Mouse (Mus musculus) kidney, embryonic 14.5 days (tissue): ENCODE results near the gene Ptprj. TPM values are rescaled to one million over a fixed set of nuclear protein-coding genes. Genes with fewer than 3 reads are reported as not detected.
A peak's percentile ranks its signal among the peaks of the same experiment; 100 is the strongest.

Experiments
- ATAC-seq: fragments of 200-750 bp; cut with Nextera tagmentation; 2 replicates; pipeline ENCODE4 v1.8.0; 2017; ENCODE audit warnings: moderate number of reproducible peaks, mild to moderate bottlenecking, moderate TSS enrichment, moderate library complexity; ENCODE audit not compliant: low FRiP score, low TSS enrichment
- H3K27ac ChIP-seq: fragments of 300-500 bp; sonication (generic); 2 replicates; pipeline ENCODE4 v1.5.1; 2014; ENCODE audit warnings: low read depth, mild to moderate bottlenecking, low read length, moderate library complexity, mixed read lengths
- H3K27me3 ChIP-seq: fragments of 300-500 bp; sonication (generic); 2 replicates; pipeline ENCODE4 v1.6.1; 2014; ENCODE audit warnings: mild to moderate bottlenecking, low read length; ENCODE audit not compliant: control insufficient read depth, insufficient read depth
- H3K36me3 ChIP-seq: fragments of 300-500 bp; sonication (generic); 2 replicates; pipeline ENCODE4 v1.6.1; 2014; ENCODE audit warnings: low read length, mixed read lengths; ENCODE audit not compliant: control insufficient read depth, insufficient read depth
- H3K4me1 ChIP-seq: fragments of 300-500 bp; sonication (generic); 2 replicates; pipeline ENCODE4 v1.6.1; 2014; ENCODE audit warnings: low read length, mixed read lengths; ENCODE audit not compliant: control insufficient read depth, insufficient read depth
- H3K4me2 ChIP-seq: fragments of 300-500 bp; sonication (generic); replicated peaks from 2 replicates; pipeline ENCODE4 v1.6.1; 2014; ENCODE audit warnings: low read depth, mild to moderate bottlenecking, low read length
- H3K4me3 ChIP-seq: fragments of 300-500 bp; sonication (generic); 2 replicates; pipeline ENCODE4 v1.5.1; 2014; ENCODE audit warnings: mild to moderate bottlenecking, low read length
- H3K9ac ChIP-seq: fragments of 300-500 bp; sonication (generic); 2 replicates; pipeline ENCODE4 v1.6.1; 2014; ENCODE audit warnings: low read depth, mild to moderate bottlenecking, low read length, moderate library complexity
- H3K9me3 ChIP-seq: fragments of 300-500 bp; sonication (generic); 2 replicates; pipeline ENCODE4 v1.6.1; 2016; ENCODE audit warnings: low read length; ENCODE audit not compliant: control insufficient read depth
- WGBS: fragments of 180-500 bp; shearing (Covaris S2); extraction: QIAGEN DNeasy Blood & Tissue Kit; methylation state at CpG from one replicate; pipeline ENCODE4 v1.1.7; 2014; 5-methylcytosine and 5-hydroxymethylcytosine counted together
- polyA plus RNA-seq: library from polyadenylated mRNA; unstranded; fragments of >200 nt; fragmentation: Nextera tagmentation; extraction: Ambion mirVana; gene quantifications from 2 replicates; pipeline ENCODE4 v1.2.1, GENCODE M21; 2014

Ptprj gene
- polyA plus RNA-seq = 7.6 and 10.8 TPM in 2 replicates

GRCm38 (mm10) chr2:90580236-90581005 lies at the start of gene Ptprj:
Gene Ptprj (minus strand): TSS chr2:90580647.
- 1% methylated on average over 86 of the region's 100 CpGs for WGBS
- peak within 1 kb of the TSS; percentile 93 for H3K27ac ChIP-seq

GRCm38 (mm10) chr2:90629552-90629951 lies 49.1 kb upstream of the Ptprj start:
- no peaks in the 10 kb centered on the region for H3K9me3 ChIP-seq
- H3K4me3 ChIP-seq = no peak overlapping the region
- H3K9ac ChIP-seq = no peak overlapping the region
- no peak overlapping the region for H3K4me2 ChIP-seq
- no peak overlapping the region for H3K27ac ChIP-seq
- WGBS = 7% methylated on average over 2 of the region's 2 CpGs
- no peaks in the 10 kb centered on the region for H3K27me3 ChIP-seq
- H3K4me1 ChIP-seq = no peaks in the 10 kb centered on the region
- no peaks in the 10 kb centered on the region for H3K36me3 ChIP-seq
- ATAC-seq = peak; percentile 84; the same call in 1 of the 2 replicates

More at GRCm38 (mm10) chr2:90580236-90581005, at the start of gene Ptprj:
- peak; percentile 90 for ATAC-seq
- Histone ChIP-seq H3K36me3 (no peaks in the 10 kb centered on the region), H3K27me3 (no peaks in the 10 kb centered on the region), H3K9me3 (no peaks in the 10 kb centered on the region), H3K9ac (peak within 1 kb of the TSS; percentile 90), H3K4me2 (peak within 1 kb of the TSS; percentile 86), H3K4me1 (peaks cover 9% of the 10 kb centered on the region; the same call in 1 of the 2 replicates), H3K4me3 (peak within 1 kb of the TSS; percentile 88)

GRCm38 (mm10) chr2:90628261-90628660 lies 47.8 kb upstream of the Ptprj start:
- no peak overlapping the region for H3K4me3 ChIP-seq
- no peaks in the 10 kb centered on the region for H3K4me1 ChIP-seq
- WGBS = 89% methylated on average over 5 of the region's 5 CpGs
- no peak overlapping the region for H3K27ac ChIP-seq
- no peak overlapping the region for H3K4me2 ChIP-seq
- H3K36me3 ChIP-seq = no peaks in the 10 kb centered on the region
- H3K27me3 ChIP-seq = no peaks in the 10 kb centered on the region
- H3K9ac ChIP-seq = no peak overlapping the region
- H3K9me3 ChIP-seq = no peaks in the 10 kb centered on the region
- ATAC-seq = no peak

- peak; percentile 85 for ATAC-seq
- 6% methylated on average over 6 of the region's 6 CpGs for WGBS
Observed at GRCm38 (mm10) chr2:90624920-90625319, 44.5 kb upstream of the Ptprj start.

GRCm38 (mm10) chr2:90624339-90624738 lies 43.9 kb upstream of the Ptprj start:
- no peak overlapping the region for H3K4me2 ChIP-seq
- ATAC-seq = peak; percentile 39; the same call in 1 of the 2 replicates
- H3K36me3 ChIP-seq = no peaks in the 10 kb centered on the region
- H3K9ac ChIP-seq = no peak overlapping the region
- H3K4me3 ChIP-seq = no peak overlapping the region
- no peaks in the 10 kb centered on the region for H3K4me1 ChIP-seq
- WGBS = 45% methylated on average over 4 of the region's 4 CpGs
- H3K9me3 ChIP-seq = no peaks in the 10 kb centered on the region
- no peaks in the 10 kb centered on the region for H3K27me3 ChIP-seq
- H3K27ac ChIP-seq = no peak overlapping the region

More at GRCm38 (mm10) chr2:90624920-90625319, 44.5 kb upstream of the Ptprj start:
- no peak overlapping the region for H3K27ac ChIP-seq
- no peaks in the 10 kb centered on the region for H3K9me3 ChIP-seq
- no peaks in the 10 kb centered on the region for H3K36me3 ChIP-seq
- H3K9ac ChIP-seq = no peak overlapping the region
- no peaks in the 10 kb centered on the region for H3K4me1 ChIP-seq
- H3K4me3 ChIP-seq = no peak overlapping the region
- no peak overlapping the region for H3K4me2 ChIP-seq
- no peaks in the 10 kb centered on the region for H3K27me3 ChIP-seq

GRCm38 (mm10) chr2:90620815-90621214 lies 40.4 kb upstream of the Ptprj start:
- no peak overlapping the region for H3K9ac ChIP-seq
- no peaks in the 10 kb centered on the region for H3K4me1 ChIP-seq
- no peak for ATAC-seq
- H3K4me2 ChIP-seq = no peak overlapping the region
- H3K4me3 ChIP-seq = no peak overlapping the region
- H3K36me3 ChIP-seq = no peaks in the 10 kb centered on the region
- H3K27me3 ChIP-seq = no peaks in the 10 kb centered on the region
- H3K9me3 ChIP-seq = no peaks in the 10 kb centered on the region
- no peak overlapping the region for H3K27ac ChIP-seq
- 80% methylated on average over 5 of the region's 5 CpGs for WGBS

GRCm38 (mm10) chr2:90619648-90620047 lies 39.2 kb upstream of the Ptprj start:
- 44% methylated on average over 2 of the region's 2 CpGs for WGBS
- no peaks in the 10 kb centered on the region for H3K9me3 ChIP-seq
- no peaks in the 10 kb centered on the region for H3K36me3 ChIP-seq
- no peak for ATAC-seq
- H3K4me2 ChIP-seq = no peak overlapping the region
- H3K9ac ChIP-seq = no peak overlapping the region
- no peaks in the 10 kb centered on the region for H3K4me1 ChIP-seq
- H3K27me3 ChIP-seq = no peaks in the 10 kb centered on the region
- no peak overlapping the region for H3K4me3 ChIP-seq
- no peak overlapping the region for H3K27ac ChIP-seq

GRCm38 (mm10) chr2:90614651-90615171 lies 34.3 kb upstream of the Ptprj start:
- H3K27me3 ChIP-seq = no peaks in the 10 kb centered on the region
- no peak overlapping the region for H3K9ac ChIP-seq
- no peaks in the 10 kb centered on the region for H3K36me3 ChIP-seq
- WGBS = 88% methylated on average over 14 of the region's 14 CpGs
- no peak overlapping the region for H3K4me3 ChIP-seq
- no peak for ATAC-seq
- no peak overlapping the region for H3K27ac ChIP-seq
- no peaks in the 10 kb centered on the region for H3K4me1 ChIP-seq
- no peak overlapping the region for H3K4me2 ChIP-seq
- no peaks in the 10 kb centered on the region for H3K9me3 ChIP-seq

- 67% methylated on average over 3 of the region's 3 CpGs for WGBS
- no peak overlapping the region for H3K4me2 ChIP-seq
- H3K27ac ChIP-seq = no peak overlapping the region
- no peaks in the 10 kb centered on the region for H3K27me3 ChIP-seq
- no peak overlapping the region for H3K9ac ChIP-seq
- no peaks in the 10 kb centered on the region for H3K36me3 ChIP-seq
- H3K9me3 ChIP-seq = no peaks in the 10 kb centered on the region
- H3K4me1 ChIP-seq = no peaks in the 10 kb centered on the region
- no peak for ATAC-seq
- H3K4me3 ChIP-seq = no peak overlapping the region
Observed at GRCm38 (mm10) chr2:90613591-90613990, 33.1 kb upstream of the Ptprj start.
